Mouse (Mus musculus): Measurements from ENCODE around the gene Adgrb2.
A peak's percentile ranks its signal among the peaks of the same experiment; 100 is the strongest.

Gene Adgrb2

DNA sequence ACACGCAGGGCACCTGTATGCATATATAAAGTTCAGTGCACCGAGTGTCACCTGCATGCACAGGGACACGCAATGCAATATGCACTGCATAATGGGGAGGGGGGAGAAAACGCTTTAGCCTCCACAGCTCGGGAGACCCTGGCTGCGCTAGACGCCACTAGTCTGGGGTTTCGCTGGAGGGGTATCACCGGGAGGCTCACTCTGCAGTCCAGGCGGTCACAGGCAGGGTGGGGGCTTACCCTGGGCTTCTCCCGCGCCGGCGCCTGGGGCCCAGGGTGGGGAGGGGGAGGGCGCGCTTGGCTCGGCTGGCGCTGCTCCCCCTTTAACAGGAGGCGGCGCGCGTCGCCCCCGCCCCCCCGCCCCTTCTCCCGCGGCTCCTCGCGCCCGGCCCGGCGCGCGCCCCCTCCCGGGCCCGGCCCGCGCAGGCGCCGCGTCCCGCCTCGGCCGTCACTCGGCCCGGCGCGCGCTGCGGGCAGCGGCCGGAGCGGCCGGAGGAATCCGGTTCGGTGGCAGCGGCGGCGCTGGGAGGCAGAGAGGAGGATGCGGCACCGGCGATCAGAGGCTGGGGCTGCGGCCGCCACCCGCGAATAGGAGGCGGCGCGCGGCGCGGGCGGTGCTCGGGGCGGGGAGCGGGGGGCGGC lies at the start of gene Adgrb2:
TSS of gene Adgrb2 (plus strand) at position 450 of the 641 bp plus-strand sequence.
- peak; percentile 30 for DNase-seq

GRCm38 (mm10) chr4:129951359-129951821 lies 33.3 kb upstream of the Adgrb2 start:
- no peak for DNase-seq

GRCm38 (mm10) chr4:129952241-129952810 lies 32.3 kb upstream of the Adgrb2 start:
- no peak for DNase-seq

DNA sequence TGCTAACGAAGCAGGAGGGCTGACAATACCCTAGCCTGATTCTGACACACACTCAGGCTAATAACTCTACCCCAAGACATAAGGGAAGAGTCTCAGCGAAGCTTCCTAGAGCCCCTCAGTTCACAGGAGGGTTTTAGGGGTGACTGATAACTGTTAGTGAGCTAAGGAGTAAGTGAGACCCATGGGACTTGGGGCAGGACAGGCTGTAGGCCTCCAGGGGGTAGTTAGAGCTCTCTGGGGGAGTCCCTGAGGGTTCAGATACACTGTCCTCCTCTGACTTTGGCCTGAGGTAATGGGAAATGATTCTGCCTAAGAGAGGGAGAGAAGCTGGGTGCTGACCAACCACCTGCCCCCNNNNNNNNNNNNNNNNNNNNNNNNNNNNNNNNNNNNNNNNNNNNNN lies 30.1 kb upstream of the Adgrb2 start:
- no peak for DNase-seq

- DNase-seq = peak; percentile 56
Measured at GRCm38 (mm10) chr4:129960180-129960944, 24.3 kb upstream of the Adgrb2 start.

DNA sequence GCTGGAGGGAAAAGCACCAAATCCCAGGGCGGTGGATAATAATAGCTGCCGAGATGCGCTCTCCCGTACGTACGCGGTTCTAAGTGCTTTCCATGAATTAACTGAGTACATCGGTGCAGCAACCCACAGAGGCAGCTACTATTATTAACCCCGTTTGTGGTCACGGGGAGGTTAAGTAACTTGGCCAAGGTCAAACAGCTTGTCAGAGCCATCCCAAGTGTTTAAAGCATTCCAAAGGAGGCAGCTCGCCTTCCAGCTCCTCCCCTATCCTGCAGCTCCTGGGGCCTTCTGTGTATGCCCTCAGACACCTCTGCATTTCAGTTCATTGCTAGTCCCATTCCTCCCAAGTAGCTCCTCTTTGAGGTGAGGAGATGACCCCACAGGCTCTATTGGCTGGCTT lies 19.4 kb upstream of the Adgrb2 start:
- no peak for DNase-seq

DNA sequence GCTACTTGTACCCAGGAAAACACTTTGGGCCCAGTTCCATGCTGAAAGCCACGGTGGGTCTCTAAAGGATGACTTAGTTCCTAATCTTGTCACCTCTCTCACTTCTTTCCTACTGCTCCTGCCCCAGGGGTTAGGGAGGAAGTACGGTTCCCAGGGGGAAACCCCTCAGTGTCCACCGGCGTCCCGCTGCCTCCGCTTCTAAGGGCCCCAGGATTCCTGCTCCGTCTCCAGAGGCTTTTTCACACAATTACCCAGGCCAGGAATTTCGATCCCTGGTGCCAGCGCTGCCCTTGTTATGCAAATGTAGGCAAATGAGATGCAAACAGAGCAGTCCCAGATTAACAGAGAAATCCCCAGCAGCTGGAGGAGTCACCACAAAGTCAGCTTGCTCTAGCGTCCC lies 18.5 kb upstream of the Adgrb2 start:
- no peak for DNase-seq

DNA sequence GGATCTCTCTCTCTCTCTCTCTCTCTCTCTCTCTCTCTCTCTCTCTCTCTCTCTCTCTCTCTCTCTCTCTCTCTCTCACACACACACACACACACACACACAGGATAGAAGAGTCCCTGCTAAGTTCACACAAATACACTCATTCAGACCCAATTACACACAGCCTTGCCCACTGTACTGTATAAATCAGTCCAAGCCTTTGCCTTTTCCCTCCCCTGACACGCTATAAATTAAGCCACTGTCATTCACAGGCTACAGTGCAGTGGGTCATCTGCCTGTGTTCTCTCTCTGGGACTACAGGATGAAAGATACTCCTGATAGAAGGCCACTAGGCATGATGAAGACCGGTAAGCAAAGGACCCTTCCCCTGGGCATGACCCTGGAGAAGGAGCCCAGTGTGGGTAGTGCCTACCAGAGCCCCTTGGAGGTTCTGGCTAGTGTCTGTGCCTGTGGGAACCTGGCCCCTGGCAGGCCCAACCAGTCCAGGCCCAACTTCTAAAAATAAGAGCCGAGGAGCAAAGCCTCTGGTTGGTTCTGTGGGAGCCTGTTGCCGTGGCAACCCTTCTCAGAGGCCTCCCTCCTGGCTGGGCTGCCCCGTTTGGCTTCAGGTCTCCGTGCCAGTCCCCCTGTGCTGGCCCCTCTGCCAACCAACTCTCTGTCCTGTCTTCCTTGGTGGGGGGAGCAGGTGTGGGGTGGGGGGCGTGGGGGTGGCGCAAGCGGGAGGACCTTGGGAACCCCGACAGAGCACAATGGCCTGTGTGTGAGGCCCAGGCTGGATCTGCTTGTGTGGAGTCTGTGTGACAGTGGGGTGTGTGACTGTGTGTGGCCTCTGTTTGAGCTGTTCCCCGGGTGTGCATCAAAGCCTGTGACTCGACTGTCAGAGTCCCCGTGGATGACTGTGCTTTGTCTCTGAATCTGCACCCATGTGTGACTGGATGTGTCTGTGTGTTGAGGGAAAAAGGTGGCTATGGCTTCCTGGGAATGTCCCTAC lies 17.4 kb upstream of the Adgrb2 start:
- no peak for DNase-seq

GRCm38 (mm10) chr4:129970168-129970567 lies 14.5 kb upstream of the Adgrb2 start:
- no peak for DNase-seq

- DNase-seq = no peak
Measured at GRCm38 (mm10) chr4:129970861-129971260, 13.8 kb upstream of the Adgrb2 start.

- no peak for DNase-seq
Measured at GRCm38 (mm10) chr4:129971989-129972388, 12.7 kb upstream of the Adgrb2 start.

GRCm38 (mm10) chr4:129974285-129974684 lies 10.4 kb upstream of the Adgrb2 start:
- no peak for DNase-seq

GRCm38 (mm10) chr4:129977256-129977655 lies 7.4 kb upstream of the Adgrb2 start:
- DNase-seq = peak; percentile 48

DNA sequence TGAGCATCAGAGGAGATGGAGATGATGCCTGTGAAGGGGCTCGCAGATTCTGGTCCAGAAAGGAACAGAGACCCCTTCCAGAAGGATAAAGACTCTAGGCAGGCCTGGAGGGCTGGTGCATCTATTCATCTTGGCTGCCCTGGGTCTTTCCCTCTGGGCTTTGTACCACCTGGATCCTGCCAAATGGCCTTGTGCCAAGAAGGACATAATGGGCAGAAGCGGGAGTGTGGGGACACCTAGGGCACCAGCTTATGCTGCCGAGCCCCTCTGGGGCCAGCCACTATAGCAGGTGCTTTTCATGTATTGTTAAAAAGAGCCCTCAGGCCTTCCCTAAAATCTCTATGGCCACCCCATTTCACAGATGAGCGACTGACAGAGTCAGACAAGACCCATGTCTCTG lies 6.4 kb upstream of the Adgrb2 start:
- no peak for DNase-seq

GRCm38 (mm10) chr4:129978930-129979329 lies 5.7 kb upstream of the Adgrb2 start:
- no peak for DNase-seq

DNA sequence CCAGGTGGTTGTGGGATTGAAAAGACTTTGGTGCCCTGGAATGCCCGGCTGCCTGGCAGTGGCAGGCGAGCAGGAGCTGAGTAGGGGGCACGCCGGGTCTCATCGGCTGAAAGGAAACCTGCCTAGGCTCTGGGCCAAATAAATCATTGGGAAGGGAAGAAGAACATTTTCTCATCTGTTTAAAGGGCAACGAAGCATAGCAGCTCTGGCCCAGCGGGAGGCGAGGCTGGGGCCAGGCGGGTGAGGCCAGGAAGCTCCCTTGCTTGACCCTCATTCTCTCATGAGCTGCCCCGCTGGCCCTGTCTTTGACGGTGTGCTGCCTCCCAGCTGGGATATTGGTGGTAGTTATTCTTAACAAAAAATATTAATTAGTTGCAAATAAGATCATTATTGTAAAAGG lies 3.0 kb upstream of the Adgrb2 start:
- DNase-seq = no peak

DNA sequence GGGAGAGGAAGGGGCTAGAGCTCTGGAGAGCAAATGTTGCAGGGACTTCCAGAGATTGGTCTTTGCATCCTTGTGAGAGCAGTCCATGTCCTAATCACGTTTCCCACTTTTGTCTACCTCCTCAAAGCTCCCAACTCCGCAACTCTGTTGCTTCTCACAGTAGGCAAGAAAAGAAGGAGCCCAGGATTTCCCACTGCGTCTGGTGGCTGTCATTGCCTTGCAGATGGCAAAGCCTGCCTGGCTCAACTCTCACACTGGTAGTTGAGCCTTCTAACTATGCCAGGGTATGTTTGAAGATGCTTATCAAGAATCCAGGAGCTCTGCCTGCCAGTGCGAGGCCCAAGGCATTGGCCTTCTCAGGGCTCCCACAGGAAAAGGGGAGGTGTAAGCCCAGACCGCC lies 1.6 kb upstream of the Adgrb2 start:
- no peak for DNase-seq

DNA sequence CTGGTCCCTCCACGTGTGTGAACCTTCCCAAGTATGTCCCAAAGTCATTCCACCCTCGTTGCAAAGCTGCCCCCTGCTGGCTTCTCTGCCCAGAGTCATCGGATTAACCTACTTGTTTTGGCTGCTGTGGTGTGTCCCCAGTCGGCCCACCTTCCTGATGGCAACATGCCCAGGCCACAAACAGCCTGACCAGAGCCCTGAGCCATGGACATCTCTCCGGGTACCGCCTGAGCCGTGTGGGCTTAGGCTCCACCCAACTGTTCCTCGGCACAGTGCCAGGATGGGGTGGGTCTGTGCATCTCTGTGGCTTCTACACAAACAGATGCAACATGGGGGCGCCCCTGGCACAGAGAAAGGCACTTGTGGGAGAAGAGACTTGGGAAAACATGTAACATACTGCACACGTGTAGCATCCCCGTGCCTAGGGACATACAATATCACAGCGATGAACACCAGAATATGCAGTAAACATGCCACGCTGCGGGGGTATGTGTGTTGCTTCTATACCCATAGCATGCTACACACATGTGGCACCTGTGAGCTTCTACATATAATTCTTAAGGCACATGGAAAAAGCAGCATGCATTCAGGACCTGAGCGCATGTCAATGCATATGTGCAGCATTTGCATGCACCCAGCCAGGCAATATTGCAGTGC lies 778 bp upstream of the Adgrb2 start:
- peak; percentile 51 for DNase-seq

DNA sequence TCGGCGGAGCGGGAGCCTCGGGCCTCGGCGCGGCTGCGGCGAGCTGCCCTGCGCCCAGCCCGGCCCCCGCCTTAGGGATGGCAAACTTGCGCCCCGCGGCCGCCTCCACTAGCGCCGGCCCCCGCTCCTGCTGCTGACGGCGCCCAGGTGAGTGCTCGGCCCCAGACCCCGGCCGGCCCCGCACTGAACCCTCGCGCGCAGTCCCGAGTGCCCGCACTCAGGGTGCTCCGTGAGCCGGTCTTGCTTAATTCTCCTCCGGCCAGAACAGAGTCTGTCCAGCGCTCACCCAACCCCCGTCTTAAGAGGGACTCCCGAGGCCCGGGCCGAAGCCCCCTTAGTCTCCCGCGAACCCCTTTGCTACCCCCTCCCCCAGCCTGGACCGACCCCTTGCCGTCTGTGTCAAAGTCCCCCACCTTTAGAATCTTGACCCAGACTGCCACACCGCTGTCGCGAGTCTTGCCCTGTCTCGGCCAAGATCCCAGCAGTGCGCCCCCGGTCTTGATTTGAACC lies 546 bp downstream of the Adgrb2 start:
- DNase-seq = no peak

GRCm38 (mm10) chr4:129985671-129986441 lies 1.2 kb downstream of the Adgrb2 start:
- peak; percentile 71 for DNase-seq

GRCm38 (mm10) chr4:129987825-129988504 lies 3.3 kb downstream of the Adgrb2 start:
- DNase-seq = peak; percentile 56
